Mouse (Mus musculus): Measurements from ENCODE around the gene Nacad. TPM values are rescaled to one million over a fixed set of nuclear protein-coding genes. Genes with fewer than 3 reads are reported as not detected.
A peak's percentile ranks its signal among the peaks of the same experiment; 100 is the strongest.

The Nacad gene
- polyA plus RNA-seq, 1 experiment from 2014 or later: 4.8 TPM

GRCm38 (mm10) chr11:6625478-6626387, 19.9 kb upstream of the Nacad start, which contains the start of gene Tbrg4:
TSS of gene Tbrg4 (minus strand) at chr11:6626067.
- Histone ChIP-seq H3K9me3 (ENCODE audit: control insufficient read depth) (no peaks in the 10 kb centered on the region), H3K27me3 (replicated peaks; ENCODE audit: control insufficient read depth, insufficient read depth, low read length) (no peaks in the 10 kb centered on the region), H3K27ac (ENCODE audit: low read depth, low read length) (peak within 1 kb of the TSS; percentile 94), H3K36me3 (ENCODE audit: control insufficient read depth, insufficient read depth) (peaks cover 34% of the 10 kb centered on the region), H3K9ac (ENCODE audit: low read depth, low read length) (peak within 1 kb of the TSS; percentile 85), H3K4me1 (replicated peaks; ENCODE audit: control insufficient read depth, insufficient read depth, low read length) (no peaks in the 10 kb centered on the region), H3K4me2 (replicated peaks; ENCODE audit: low read depth) (peak within 1 kb of the TSS; percentile 82), H3K4me3 (ENCODE audit: low read depth, low read length) (peak within 1 kb of the TSS; percentile 86)
- peak; percentile 93 for ATAC-seq
- under 1% methylated on average over 66 of the region's 66 CpGs for WGBS
- peak; percentile 12; the same call in 1 of the 2 replicates for TF ChIP-seq CTCF (IDR thresholded peaks at IDR 0.05; ENCODE audit: low read depth)

GRCm38 (mm10) chr11:6624619-6625382, 18.9 kb upstream of the Nacad start:
- no peak for TF ChIP-seq CTCF (IDR thresholded peaks at IDR 0.05; ENCODE audit: low read depth)
- H3K9ac ChIP-seq (ENCODE audit: low read depth, low read length): peak overlapping the region; percentile 34; the same call in 1 of the 2 replicates
- H3K27me3 ChIP-seq (replicated peaks; ENCODE audit: control insufficient read depth, insufficient read depth, low read length): no peaks in the 10 kb centered on the region
- no peaks in the 10 kb centered on the region for H3K4me1 ChIP-seq (replicated peaks; ENCODE audit: control insufficient read depth, insufficient read depth, low read length)
- no peak for ATAC-seq
- peak overlapping the region; percentile 28 for H3K27ac ChIP-seq (ENCODE audit: low read depth, low read length)
- peak overlapping the region; percentile 86 for H3K4me3 ChIP-seq (ENCODE audit: low read depth, low read length)
- peak overlapping the region; percentile 82 for H3K4me2 ChIP-seq (replicated peaks; ENCODE audit: low read depth)
- 36% methylated on average over 14 of the region's 14 CpGs for WGBS
- H3K9me3 ChIP-seq (ENCODE audit: control insufficient read depth): no peaks in the 10 kb centered on the region
- peaks cover 43% of the 10 kb centered on the region for H3K36me3 ChIP-seq (ENCODE audit: control insufficient read depth, insufficient read depth)

- no peak for TF ChIP-seq CTCF (IDR thresholded peaks at IDR 0.05; ENCODE audit: low read depth)
- Histone ChIP-seq H3K27me3 (replicated peaks; ENCODE audit: control insufficient read depth, insufficient read depth, low read length) (no peaks in the 10 kb centered on the region), H3K36me3 (ENCODE audit: control insufficient read depth, insufficient read depth) (peaks cover 54% of the 10 kb centered on the region), H3K27ac (ENCODE audit: low read depth, low read length) (no peak overlapping the region), H3K4me1 (replicated peaks; ENCODE audit: control insufficient read depth, insufficient read depth, low read length) (no peaks in the 10 kb centered on the region), H3K9me3 (ENCODE audit: control insufficient read depth) (no peaks in the 10 kb centered on the region), H3K4me3 (ENCODE audit: low read depth, low read length) (0 out of 2 replicates have a peak overlapping the region, but pooled peaks have one; percentile 86), H3K9ac (ENCODE audit: low read depth, low read length) (no peak overlapping the region), H3K4me2 (replicated peaks; ENCODE audit: low read depth) (peak overlapping the region; percentile 82)
- no peak for ATAC-seq
- WGBS: 65% methylated on average over 10 of the region's 10 CpGs
Measured at GRCm38 (mm10) chr11:6623704-6624103, 17.9 kb upstream of the Nacad start.

GRCm38 (mm10) chr11:6615250-6616205, 9.7 kb upstream of the Nacad start:
- no peak overlapping the region for H3K4me2 ChIP-seq (replicated peaks; ENCODE audit: low read depth)
- no peaks in the 10 kb centered on the region for H3K9me3 ChIP-seq (ENCODE audit: control insufficient read depth)
- no peak overlapping the region for H3K9ac ChIP-seq (ENCODE audit: low read depth, low read length)
- no peaks in the 10 kb centered on the region for H3K27me3 ChIP-seq (replicated peaks; ENCODE audit: control insufficient read depth, insufficient read depth, low read length)
- peaks cover 82% of the 10 kb centered on the region for H3K36me3 ChIP-seq (ENCODE audit: control insufficient read depth, insufficient read depth)
- H3K4me1 ChIP-seq (replicated peaks; ENCODE audit: control insufficient read depth, insufficient read depth, low read length): no peaks in the 10 kb centered on the region
- 86% methylated on average over 12 of the region's 12 CpGs for WGBS
- ATAC-seq: peak; percentile 18; the same call in 1 of the 2 replicates
- no peak overlapping the region; the same call in 1 of the 2 replicates for H3K27ac ChIP-seq (ENCODE audit: low read depth, low read length)
- TF ChIP-seq CTCF (IDR thresholded peaks at IDR 0.05; ENCODE audit: low read depth): no peak
- H3K4me3 ChIP-seq (ENCODE audit: low read depth, low read length): no peak overlapping the region

- H3K9me3 ChIP-seq (ENCODE audit: control insufficient read depth): no peaks in the 10 kb centered on the region
- peaks cover 6% of the 10 kb centered on the region; the same call in 1 of the 2 replicates for H3K4me1 ChIP-seq (replicated peaks; ENCODE audit: control insufficient read depth, insufficient read depth, low read length)
- no peaks in the 10 kb centered on the region for H3K36me3 ChIP-seq (ENCODE audit: control insufficient read depth, insufficient read depth)
- H3K9ac ChIP-seq (ENCODE audit: low read depth, low read length): no peak overlapping the region
- H3K27me3 ChIP-seq (replicated peaks; ENCODE audit: control insufficient read depth, insufficient read depth, low read length): peaks cover 25% of the 10 kb centered on the region
- H3K27ac ChIP-seq (ENCODE audit: low read depth, low read length): no peak overlapping the region
- H3K4me2 ChIP-seq (replicated peaks; ENCODE audit: low read depth): peak overlapping the region; percentile 62
- 19% methylated on average over 13 of the region's 13 CpGs for WGBS
- peak; percentile 53 for TF ChIP-seq CTCF (IDR thresholded peaks at IDR 0.05; ENCODE audit: low read depth)
- no peak for ATAC-seq
- H3K4me3 ChIP-seq (ENCODE audit: low read depth, low read length): peak overlapping the region; percentile 34
Measured at GRCm38 (mm10) chr11:6605021-6605481, 802 bp downstream of the Nacad start.

All from intestine, postnatal 0 days (tissue).